Mouse (Mus musculus): Measurements from ENCODE around the gene Rps28. TPM values are rescaled to one million over a fixed set of nuclear protein-coding genes. Genes with fewer than 3 reads are reported as not detected.

Rps28 gene
- total RNA-seq, 1 experiment: 5,476 TPM

- no peak for DNase-seq (ENCODE audit: low read depth, low spot score)
- in situ Hi-C loops (cut with MboI; ENCODE audit: low sequenced_read_pairs in 2 of 2, unreplicated experiment in 2 of 2): no loop called here
- Histone ChIP-seq H3K27ac (ENCODE audit: insufficient read depth, low read depth, low read length, poor library complexity, severe bottlenecking) (peak overlapping the region; percentile 86), H3K9me3 (ENCODE audit: control insufficient read depth, insufficient read depth, low read depth, low read length) (no peaks in the 10 kb centered on the region), H3K4me1 (ENCODE audit: control insufficient read depth in 2 of 2, insufficient read depth in 2 of 2, low read length in 2 of 2, poor library complexity in 1 of 2) (peaks cover 2 to 11% of the 10 kb centered on the region in 2 experiments; a peak in 3 of 4 replicates), H3K4me3 (ENCODE audit: insufficient read depth in 1 of 2, low read depth in 1 of 2, low read length in 2 of 2, poor library complexity in 1 of 2, severe bottlenecking in 1 of 2) (peak overlapping the region in 1 of 2 experiments; percentile 31; a peak in 2 of 4 replicates), H3K9ac (ENCODE audit: insufficient read depth, low read depth, low read length, poor library complexity, severe bottlenecking) (peak overlapping the region; percentile 42; the same call in 1 of the 2 replicates), H3K36me3 (ENCODE audit: control insufficient read depth, insufficient read depth, low read length, poor library complexity, severe bottlenecking) (no peaks in the 10 kb centered on the region)
- TF ChIP-seq MAFK (IDR thresholded peaks at IDR 0.05; ENCODE audit: insufficient read depth, low read depth, low read length) (no peak), ZNF384 (IDR thresholded peaks at IDR 0.05; ENCODE audit: low read depth, low read length) (no peak), HCFC1 (IDR thresholded peaks at IDR 0.05; ENCODE audit: borderline replicate concordance, insufficient read depth, low read length) (no peak), CHD2 (IDR thresholded peaks at IDR 0.05; ENCODE audit: low read depth, low read length) (no peak), ZC3H11A (IDR thresholded peaks at IDR 0.05; ENCODE audit: borderline replicate concordance, low read depth, low read length) (no peak)
Measured at GRCm38 (mm10) chr17:33804205-33804604, 20.2 kb downstream of the Rps28 start.

DNA sequence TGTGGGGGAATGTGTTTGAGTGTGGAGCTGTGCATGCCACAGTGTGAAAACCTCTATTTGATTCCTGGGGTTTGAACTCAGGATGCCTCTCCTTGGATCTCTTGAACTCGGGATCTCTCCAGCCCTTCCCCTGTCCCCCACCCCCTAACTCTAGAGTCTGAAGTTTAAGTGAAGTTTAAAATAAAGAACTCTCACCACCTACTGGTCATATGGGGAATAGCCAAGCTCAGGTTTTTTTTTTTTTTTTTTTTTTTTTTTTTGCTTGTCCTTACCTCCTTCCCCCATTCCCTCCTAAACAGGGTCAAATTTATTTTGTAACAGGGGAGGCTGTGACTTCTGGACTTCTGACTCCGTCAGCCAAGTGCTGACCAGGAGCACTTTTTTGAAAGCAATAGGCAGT, 22.1 kb downstream of the Rps28 start:
- Histone ChIP-seq H3K9me3 (ENCODE audit: control insufficient read depth, insufficient read depth, low read depth, low read length) (no peaks in the 10 kb centered on the region), H3K4me1 (ENCODE audit: control insufficient read depth in 2 of 2, insufficient read depth in 2 of 2, low read length in 2 of 2, poor library complexity in 1 of 2) (peaks cover 2 to 11% of the 10 kb centered on the region in 2 experiments; a peak in 3 of 4 replicates), H3K4me3 (ENCODE audit: insufficient read depth in 1 of 2, low read depth in 1 of 2, low read length in 2 of 2, poor library complexity in 1 of 2, severe bottlenecking in 1 of 2) (no peak overlapping the region), H3K36me3 (ENCODE audit: control insufficient read depth, insufficient read depth, low read length, poor library complexity, severe bottlenecking) (no peaks in the 10 kb centered on the region), H3K27ac (ENCODE audit: insufficient read depth, low read depth, low read length, poor library complexity, severe bottlenecking) (no peak overlapping the region), H3K9ac (ENCODE audit: insufficient read depth, low read depth, low read length, poor library complexity, severe bottlenecking) (no peak overlapping the region)
- TF ChIP-seq HCFC1 (IDR thresholded peaks at IDR 0.05; ENCODE audit: borderline replicate concordance, insufficient read depth, low read length): no peak
- peak; percentile 100 for TF ChIP-seq ZNF384 (IDR thresholded peaks at IDR 0.05; ENCODE audit: low read depth, low read length)
- TF ChIP-seq MAFK (IDR thresholded peaks at IDR 0.05; ENCODE audit: insufficient read depth, low read depth, low read length): no peak; the same call in 1 of the 2 replicates
- in situ Hi-C loops (cut with MboI; ENCODE audit: low sequenced_read_pairs in 2 of 2, unreplicated experiment in 2 of 2): no loop called here
- DNase-seq (ENCODE audit: low read depth, low spot score): no peak

GRCm38 (mm10) chr17:33799277-33799676, 25.1 kb downstream of the Rps28 start:
- no peaks in the 10 kb centered on the region for H3K36me3 ChIP-seq (ENCODE audit: control insufficient read depth, insufficient read depth, low read length, poor library complexity, severe bottlenecking)
- no peaks in the 10 kb centered on the region for H3K9me3 ChIP-seq (ENCODE audit: control insufficient read depth, insufficient read depth, low read depth, low read length)
- in situ Hi-C loops (cut with MboI; ENCODE audit: low sequenced_read_pairs in 2 of 2, unreplicated experiment in 2 of 2): no loop called here
- TF ChIP-seq CHD2 (IDR thresholded peaks at IDR 0.05; ENCODE audit: low read depth, low read length) (no peak), ZC3H11A (IDR thresholded peaks at IDR 0.05; ENCODE audit: borderline replicate concordance, low read depth, low read length) (no peak), ZNF384 (IDR thresholded peaks at IDR 0.05; ENCODE audit: low read depth, low read length) (no peak)
- H3K4me3 ChIP-seq (ENCODE audit: insufficient read depth in 1 of 2, low read depth in 1 of 2, low read length in 2 of 2, poor library complexity in 1 of 2, severe bottlenecking in 1 of 2): no peak overlapping the region
- H3K4me1 ChIP-seq (ENCODE audit: control insufficient read depth in 2 of 2, insufficient read depth in 2 of 2, low read length in 2 of 2, poor library complexity in 1 of 2): peaks cover 0 to under 1% of the 10 kb centered on the region in 2 experiments; a peak in 1 of 4 replicates
- DNase-seq (ENCODE audit: low read depth, low spot score): no peak
- H3K9ac ChIP-seq (ENCODE audit: insufficient read depth, low read depth, low read length, poor library complexity, severe bottlenecking): no peak overlapping the region
- no peak overlapping the region for H3K27ac ChIP-seq (ENCODE audit: insufficient read depth, low read depth, low read length, poor library complexity, severe bottlenecking)

- Histone ChIP-seq H3K9ac (ENCODE audit: insufficient read depth, low read depth, low read length, poor library complexity, severe bottlenecking) (no peak overlapping the region), H3K27ac (ENCODE audit: insufficient read depth, low read depth, low read length, poor library complexity, severe bottlenecking) (no peak overlapping the region), H3K36me3 (ENCODE audit: control insufficient read depth, insufficient read depth, low read length, poor library complexity, severe bottlenecking) (no peaks in the 10 kb centered on the region), H3K4me3 (ENCODE audit: insufficient read depth in 1 of 2, low read depth in 1 of 2, low read length in 2 of 2, poor library complexity in 1 of 2, severe bottlenecking in 1 of 2) (no peak overlapping the region), H3K4me1 (ENCODE audit: control insufficient read depth in 2 of 2, insufficient read depth in 2 of 2, low read length in 2 of 2, poor library complexity in 1 of 2) (no peaks in the 10 kb centered on the region), H3K9me3 (ENCODE audit: control insufficient read depth, insufficient read depth, low read depth, low read length) (no peaks in the 10 kb centered on the region)
- in situ Hi-C loops (cut with MboI; ENCODE audit: low sequenced_read_pairs in 2 of 2, unreplicated experiment in 2 of 2): no loop called here
- no peak for DNase-seq (ENCODE audit: low read depth, low spot score)
- no peak for TF ChIP-seq ZC3H11A (IDR thresholded peaks at IDR 0.05; ENCODE audit: borderline replicate concordance, low read depth, low read length)
- no peak for TF ChIP-seq HCFC1 (IDR thresholded peaks at IDR 0.05; ENCODE audit: borderline replicate concordance, insufficient read depth, low read length)
- no peak for TF ChIP-seq CHD2 (IDR thresholded peaks at IDR 0.05; ENCODE audit: low read depth, low read length)
- no peak for TF ChIP-seq ZNF384 (IDR thresholded peaks at IDR 0.05; ENCODE audit: low read depth, low read length)
- no peak for TF ChIP-seq MAFK (IDR thresholded peaks at IDR 0.05; ENCODE audit: insufficient read depth, low read depth, low read length)
Measured at GRCm38 (mm10) chr17:33798306-33798705, 26.1 kb downstream of the Rps28 start.

DNA sequence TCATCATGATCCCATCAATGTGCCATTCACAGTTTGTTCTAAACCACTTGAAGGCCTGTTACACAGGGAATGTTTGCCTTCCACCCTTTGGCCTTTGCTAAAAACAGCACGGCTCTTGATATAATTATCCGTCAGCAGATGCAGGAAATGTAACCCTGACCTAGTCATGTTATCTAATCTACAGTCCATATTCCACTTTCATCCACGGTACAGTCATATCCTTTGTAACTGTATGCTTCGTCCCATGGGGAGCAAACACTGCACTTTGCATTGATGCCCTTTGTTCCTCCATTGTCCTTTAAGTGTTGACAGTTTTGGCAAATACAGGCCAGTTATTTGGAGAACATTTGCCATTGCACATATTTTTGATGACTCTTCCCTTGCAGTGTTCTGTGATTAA, 35.6 kb downstream of the Rps28 start:
- in situ Hi-C loops (cut with MboI; ENCODE audit: low sequenced_read_pairs in 2 of 2, unreplicated experiment in 2 of 2): no loop called here
- H3K4me1 ChIP-seq (ENCODE audit: control insufficient read depth in 2 of 2, insufficient read depth in 2 of 2, low read length in 2 of 2, poor library complexity in 1 of 2): peaks cover 0 to 4% of the 10 kb centered on the region in 2 experiments; a peak in 1 of 4 replicates
- no peak for TF ChIP-seq MAFK (IDR thresholded peaks at IDR 0.05; ENCODE audit: insufficient read depth, low read depth, low read length)
- TF ChIP-seq HCFC1 (IDR thresholded peaks at IDR 0.05; ENCODE audit: borderline replicate concordance, insufficient read depth, low read length): no peak
- no peak for TF ChIP-seq ZC3H11A (IDR thresholded peaks at IDR 0.05; ENCODE audit: borderline replicate concordance, low read depth, low read length)
- no peak for TF ChIP-seq CHD2 (IDR thresholded peaks at IDR 0.05; ENCODE audit: low read depth, low read length)
- no peak for TF ChIP-seq ZNF384 (IDR thresholded peaks at IDR 0.05; ENCODE audit: low read depth, low read length)
- no peak overlapping the region for H3K4me3 ChIP-seq (ENCODE audit: insufficient read depth in 1 of 2, low read depth in 1 of 2, low read length in 2 of 2, poor library complexity in 1 of 2, severe bottlenecking in 1 of 2)
- H3K9ac ChIP-seq (ENCODE audit: insufficient read depth, low read depth, low read length, poor library complexity, severe bottlenecking): no peak overlapping the region
- no peaks in the 10 kb centered on the region for H3K9me3 ChIP-seq (ENCODE audit: control insufficient read depth, insufficient read depth, low read depth, low read length)
- DNase-seq (ENCODE audit: low read depth, low spot score): no peak
- no peaks in the 10 kb centered on the region for H3K36me3 ChIP-seq (ENCODE audit: control insufficient read depth, insufficient read depth, low read length, poor library complexity, severe bottlenecking)
- no peak overlapping the region for H3K27ac ChIP-seq (ENCODE audit: insufficient read depth, low read depth, low read length, poor library complexity, severe bottlenecking)
